Mouse (Mus musculus) retina, postnatal 7 days (tissue): ENCODE data around the gene Xrcc3.

Source experiments
- DNase-seq: peaks from one replicate; pipeline ENCODE4 v3.0.0-alpha.2; 2012; ENCODE audit warnings: low read depth, low spot score

Xrcc3 gene

DNA sequence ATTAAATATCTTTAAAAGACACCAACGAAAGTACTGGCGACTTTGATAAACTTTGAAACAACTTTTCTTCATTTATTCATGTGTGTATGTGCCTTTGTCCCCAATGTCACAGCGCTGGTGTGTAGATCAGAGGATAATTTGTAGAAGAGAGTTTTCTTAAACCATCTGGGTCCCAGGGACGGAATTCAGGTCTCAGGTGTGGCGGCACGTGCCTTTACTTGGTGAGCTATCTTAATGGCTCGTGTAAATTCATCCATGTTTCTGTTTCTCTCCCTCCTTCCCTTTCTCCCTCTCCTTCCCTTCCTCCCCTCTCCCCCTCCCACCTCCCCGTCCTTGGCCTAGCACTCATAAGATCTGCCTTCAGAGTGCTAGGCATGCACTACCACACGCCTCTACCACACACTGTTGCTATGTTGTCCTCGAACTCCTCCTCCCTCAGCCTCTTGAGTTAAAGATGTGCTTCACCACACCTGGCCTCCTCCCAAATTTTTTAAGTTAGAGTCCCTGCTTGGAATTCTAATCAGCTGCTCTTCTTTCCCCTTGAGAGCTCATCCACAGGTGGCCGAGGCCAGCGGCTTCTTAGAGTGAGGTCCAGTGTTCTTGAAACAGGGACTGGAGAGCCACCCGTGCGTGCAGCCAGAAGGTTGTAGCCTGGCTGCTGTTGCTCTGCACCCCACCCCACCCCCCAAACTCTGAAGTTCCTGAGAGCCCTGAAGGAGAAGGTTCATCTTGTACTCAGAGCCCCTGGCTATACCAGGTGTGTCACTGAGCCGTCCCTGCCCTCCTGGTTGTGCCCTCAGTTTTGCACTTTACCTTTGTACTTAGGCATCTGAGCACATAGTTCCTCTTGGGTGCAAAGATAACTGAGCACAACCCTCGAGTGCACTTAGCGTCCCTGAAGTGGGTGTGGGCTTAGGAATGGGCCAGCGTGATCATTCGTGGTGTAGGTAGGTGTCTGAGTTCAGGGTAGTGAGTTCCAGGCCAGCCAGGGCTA is 1.4 kb upstream of the Xrcc3 start:
- DNase-seq, result no peak

DNA sequence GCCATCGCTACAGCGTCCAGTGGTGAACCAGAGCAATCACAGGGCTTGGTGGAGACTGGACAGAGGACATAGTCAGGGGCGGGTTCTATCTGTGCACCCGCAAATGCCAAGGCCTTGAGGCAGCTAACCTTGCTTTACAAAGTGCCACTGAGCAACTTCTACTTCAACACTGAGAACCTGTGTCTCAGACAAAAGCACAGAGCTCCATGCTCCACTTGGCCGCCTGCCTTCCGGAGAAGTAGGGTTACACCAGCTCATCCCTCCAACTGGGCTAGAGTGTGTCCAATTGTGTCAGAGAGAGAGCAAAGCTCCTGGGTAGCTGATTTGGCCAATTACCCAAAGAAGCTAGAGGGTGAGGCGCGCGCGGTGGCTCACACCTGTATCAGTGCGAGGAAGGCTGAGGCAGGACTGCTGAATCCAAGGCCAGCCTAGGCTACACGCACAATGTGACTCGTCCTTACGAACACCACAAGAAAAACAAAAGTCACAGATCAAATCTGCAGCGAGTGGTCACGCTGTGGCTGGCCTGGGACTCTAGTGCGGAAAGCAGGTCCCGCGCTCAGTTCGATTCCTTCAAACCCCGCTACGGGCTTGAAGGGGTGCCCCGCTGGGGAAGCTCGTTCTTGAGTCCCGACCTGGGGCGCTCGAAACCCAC is 435 bp downstream of the Xrcc3 start:
- DNase-seq, result no peak

DNA sequence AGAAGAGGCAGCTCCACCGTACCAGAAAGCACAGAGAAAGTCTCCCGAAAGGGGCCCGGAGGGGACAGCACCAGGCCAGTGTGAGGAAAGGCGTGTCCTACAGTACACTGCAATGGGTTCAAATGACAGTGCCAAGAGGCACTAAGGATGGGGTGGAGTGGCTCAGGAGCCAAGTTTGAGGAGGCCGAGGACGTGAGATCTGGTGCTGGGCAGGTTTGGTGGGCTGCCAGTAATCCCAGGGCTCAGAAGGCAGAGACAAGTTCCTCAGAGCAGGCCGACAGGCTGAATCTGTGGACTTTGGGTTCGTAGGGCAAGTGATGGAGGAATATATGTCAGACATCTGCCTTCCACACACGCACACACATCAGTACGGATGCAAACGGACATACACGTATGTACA is 1.1 kb downstream of the Xrcc3 start:
- DNase-seq, result no peak

GRCm38 (mm10) chr12:111812075-111812474 is 1.6 kb downstream of the Xrcc3 start:
- DNase-seq, result no peak

DNA sequence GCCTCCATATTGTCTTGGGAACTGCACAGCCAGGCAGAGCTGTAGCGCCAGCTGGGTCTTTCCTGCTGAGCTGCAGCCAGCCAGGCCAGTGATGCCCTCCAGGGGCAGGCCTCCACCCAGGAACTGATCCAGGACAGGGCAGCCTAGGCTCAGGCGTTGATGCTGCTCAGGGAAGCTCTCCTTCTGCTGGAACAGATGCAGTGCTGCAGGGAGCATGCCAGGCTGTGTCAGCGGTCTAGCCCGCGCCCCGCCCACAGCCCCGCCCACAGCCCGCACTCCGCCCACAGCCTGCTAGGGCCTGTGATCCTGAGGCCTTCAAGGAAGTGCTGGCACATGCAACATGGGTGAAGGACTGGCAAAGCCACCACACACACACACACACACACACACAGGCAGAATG is 3.9 kb downstream of the Xrcc3 start:
- peak; percentile 74 for DNase-seq

GRCm38 (mm10) chr12:111808775-111809174 is 4.9 kb downstream of the Xrcc3 start:
- DNase-seq, result no peak

DNA sequence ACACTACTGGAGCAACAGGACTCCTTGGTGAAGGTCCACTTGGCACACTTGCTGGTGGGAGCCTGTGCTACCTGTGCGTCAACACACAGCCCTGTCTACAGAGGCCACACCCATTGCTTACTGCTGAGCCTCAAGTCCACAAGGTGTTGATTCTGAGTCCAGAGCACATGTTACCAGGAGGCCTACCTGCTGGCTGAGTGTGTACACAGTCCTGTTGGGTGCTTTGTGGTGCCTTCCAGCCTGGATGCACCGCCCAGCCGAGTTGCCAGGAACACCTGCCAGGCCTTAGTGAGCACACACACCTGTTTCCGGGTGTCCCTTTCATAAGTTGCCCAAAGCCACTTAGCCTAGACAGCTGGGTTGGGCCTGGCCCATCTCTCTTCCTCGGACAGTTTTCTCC is 10.1 kb downstream of the Xrcc3 start:
- no peak for DNase-seq

DNA sequence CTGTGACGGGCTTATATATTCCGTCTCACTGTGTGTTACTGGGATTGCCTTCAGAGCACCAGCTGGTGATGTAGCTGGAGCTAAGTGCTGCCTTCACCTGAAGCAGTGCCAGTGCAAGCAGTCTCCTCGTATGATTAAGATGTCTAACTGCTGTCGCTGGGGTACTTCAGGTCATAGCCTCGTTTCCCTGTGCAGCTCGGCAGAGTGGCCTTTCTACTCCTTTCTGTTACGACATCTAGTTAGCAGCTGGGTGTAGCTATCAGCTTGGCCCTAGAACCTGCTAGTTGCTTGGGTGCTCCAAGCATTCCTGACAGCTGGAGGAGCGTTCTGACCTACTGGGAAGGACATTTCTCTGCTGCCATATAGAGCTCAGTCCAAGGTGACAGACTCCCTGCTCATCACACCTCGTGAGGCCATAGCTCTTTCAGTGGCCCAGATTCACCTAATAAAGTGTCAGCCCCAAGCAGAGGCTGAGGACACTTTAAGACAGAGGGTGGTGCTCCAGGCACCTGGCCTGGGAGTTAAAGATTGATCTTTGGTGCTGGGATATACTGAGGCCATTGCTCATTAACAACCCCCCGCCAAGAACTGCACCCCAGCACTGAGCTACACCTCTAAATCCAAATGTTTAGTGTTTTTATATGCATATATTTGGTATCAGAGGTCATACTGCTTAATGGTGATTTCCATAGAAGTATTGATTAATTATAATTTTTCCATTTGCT is 13.1 kb downstream of the Xrcc3 start:
- no peak for DNase-seq

GRCm38 (mm10) chr12:111798493-111798892 is 15.2 kb downstream of the Xrcc3 start:
- DNase-seq, result no peak

- DNase-seq, result no peak
Observed at GRCm38 (mm10) chr12:111797251-111797650, 16.4 kb downstream of the Xrcc3 start.

DNA sequence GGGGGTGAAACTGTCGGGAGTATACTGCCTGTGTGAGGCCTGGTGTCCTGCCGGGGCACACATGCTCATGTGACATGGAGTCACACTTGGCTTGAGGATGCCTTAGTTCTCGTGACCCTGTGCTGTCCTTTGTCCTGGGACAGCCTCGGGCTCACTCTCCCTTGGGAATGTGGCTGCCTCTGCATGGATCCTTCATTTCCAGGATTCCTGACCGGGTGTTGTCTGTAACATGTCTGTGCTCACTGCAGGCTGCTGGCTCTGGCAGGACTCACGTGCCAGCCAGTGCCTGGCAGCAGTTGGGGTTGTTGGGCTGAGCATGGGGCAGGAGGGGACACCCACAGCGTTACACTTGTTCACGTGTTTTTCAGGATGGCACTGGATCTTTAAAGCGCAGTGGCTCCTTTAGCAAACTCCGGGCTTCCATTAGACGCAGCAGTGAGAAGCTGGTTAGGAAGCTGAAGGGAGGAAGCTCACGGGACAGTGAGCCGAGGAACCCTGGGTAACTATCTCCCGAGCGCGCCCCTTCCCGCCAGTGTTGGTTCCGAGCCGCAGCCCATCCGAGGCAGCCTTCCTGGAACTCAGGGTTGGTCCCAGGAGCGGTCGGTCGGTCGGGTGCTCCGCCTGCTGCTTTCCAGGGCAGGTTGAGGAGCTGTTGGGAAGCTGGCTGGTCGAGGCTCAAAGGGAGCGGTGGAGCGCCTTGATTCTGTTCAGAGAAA is 18.3 kb downstream of the Xrcc3 start:
- DNase-seq, result no peak

GRCm38 (mm10) chr12:111794526-111795179 is 19.0 kb downstream of the Xrcc3 start:
- no peak for DNase-seq

DNA sequence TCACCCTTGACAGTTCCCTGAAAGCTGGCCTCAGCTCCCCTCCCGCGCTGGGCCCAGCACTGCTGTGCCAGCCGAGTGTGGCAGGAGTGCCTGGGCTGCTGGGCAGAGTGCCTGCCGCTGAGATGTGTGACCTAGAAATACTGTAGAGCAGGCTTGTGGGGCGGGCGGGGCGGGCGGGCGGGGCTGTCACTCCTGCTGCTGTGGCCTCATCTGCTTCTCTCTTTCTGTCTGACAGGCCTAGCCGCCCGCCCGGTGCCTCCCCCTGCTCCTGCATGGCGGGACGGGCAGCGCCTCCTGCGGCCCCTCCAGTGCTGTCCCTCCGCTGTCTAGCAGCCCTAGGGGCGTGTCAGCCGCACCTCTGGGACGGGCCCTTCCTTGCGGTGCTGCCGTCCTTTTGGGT is 19.6 kb downstream of the Xrcc3 start:
- DNase-seq, result no peak

- no peak for DNase-seq
Observed at GRCm38 (mm10) chr12:111791474-111792104, 22.1 kb downstream of the Xrcc3 start.

GRCm38 (mm10) chr12:111790631-111791030 is 23.0 kb downstream of the Xrcc3 start:
- no peak for DNase-seq

DNA sequence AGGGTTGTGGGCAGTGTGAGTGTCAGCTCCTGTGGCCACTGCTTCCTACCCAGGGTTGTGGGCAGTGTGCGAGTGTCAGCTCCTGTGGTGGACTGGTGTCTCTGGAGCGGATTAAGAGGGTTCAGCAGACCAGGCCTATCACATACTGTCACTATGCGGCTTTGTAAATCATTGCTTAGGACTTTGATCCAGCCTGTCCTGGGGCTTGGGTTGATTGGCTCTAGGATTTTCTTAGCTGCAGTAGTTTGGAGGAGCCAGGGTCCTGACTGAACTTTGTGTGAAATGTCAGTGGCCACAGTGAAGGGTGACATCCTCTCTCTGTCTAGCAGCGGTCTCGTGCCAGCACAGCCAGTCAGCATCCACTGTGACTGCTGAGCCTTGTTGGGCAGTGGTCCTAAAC is 23.6 kb downstream of the Xrcc3 start:
- DNase-seq, result no peak

GRCm38 (mm10) chr12:111787015-111787414 is 26.7 kb downstream of the Xrcc3 start:
- DNase-seq, result no peak

DNA sequence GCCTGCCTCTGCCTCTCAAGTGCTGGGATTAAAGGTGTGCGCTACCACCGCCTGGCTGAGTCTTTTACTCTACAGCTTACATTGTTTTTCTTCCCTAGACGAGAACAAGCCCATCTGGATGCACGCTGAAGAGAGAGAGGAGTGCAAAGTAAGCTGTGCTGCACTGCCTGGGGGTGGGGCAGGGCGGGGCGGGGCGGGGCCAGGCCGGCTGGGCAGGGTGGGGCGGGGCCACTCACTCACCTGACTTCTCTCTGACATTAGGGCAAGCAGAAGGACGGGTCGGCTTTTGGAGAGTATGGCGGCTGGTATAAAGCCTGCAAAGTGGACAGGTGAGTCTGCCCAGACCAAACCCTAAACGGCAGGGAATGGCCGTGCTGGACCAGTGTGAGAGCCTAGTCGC is 28.5 kb downstream of the Xrcc3 start:
- no peak for DNase-seq

GRCm38 (mm10) chr12:111779544-111779943 is 34.1 kb downstream of the Xrcc3 start:
- DNase-seq, result no peak

DNA sequence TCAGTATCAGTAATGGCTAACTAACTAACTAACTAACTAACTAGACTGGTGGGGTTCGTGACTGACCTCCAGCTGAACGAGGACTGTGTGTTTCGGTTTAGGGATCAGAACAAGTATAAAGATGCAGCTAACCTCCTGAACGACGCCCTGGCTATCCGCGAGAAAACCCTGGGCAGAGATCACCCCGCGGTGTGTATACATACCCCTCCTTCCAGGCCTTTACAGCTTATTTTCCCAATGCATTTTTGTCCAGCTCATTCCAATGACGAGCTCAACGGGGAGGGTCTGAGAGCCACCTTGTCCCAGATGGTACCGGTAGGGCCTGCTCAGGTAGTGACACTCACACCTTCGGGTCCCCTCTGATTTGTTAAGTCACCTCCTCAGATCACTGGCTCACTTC is 35.8 kb downstream of the Xrcc3 start:
- no peak for DNase-seq

DNA sequence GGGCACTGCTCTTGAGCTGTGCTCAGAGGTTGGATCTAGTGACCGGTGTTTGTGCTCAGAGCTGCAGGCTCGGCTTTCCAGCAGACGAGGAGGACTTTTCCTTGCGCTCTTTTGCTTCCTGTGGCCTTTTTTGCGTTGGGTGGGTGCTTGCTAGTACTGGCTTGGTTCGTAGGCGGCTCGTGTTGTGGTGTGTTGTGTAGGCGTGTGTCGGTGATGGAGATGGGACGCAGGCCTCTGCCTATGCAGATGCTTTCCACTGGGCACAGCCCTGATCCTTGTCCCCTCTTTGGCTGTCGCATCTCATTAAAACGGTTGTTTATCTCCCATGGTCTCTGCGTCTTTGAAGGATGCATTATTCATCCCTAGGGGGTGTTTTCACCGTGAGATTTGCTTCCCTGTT is 38.8 kb downstream of the Xrcc3 start:
- no peak for DNase-seq
